Mouse (Mus musculus) brain, embryonic 14.5 days (tissue): Measurements from ENCODE around the gene Cytip. TPM values are rescaled to one million over a fixed set of nuclear protein-coding genes. Genes with fewer than 3 reads are reported as not detected.

Experiments used
- DNase-seq: peaks from one replicate; pipeline ENCODE4 v3.0.0-alpha.2; 2011; ENCODE audit warnings: low read depth
- CTCF ChIP-seq: fragments of 200-500 bp; IDR thresholded peaks from 2 replicates; pipeline ENCODE4 v1.5.1; 2012; ENCODE audit warnings: inconsistent platforms, mild to moderate bottlenecking, moderate library complexity, borderline replicate concordance; ENCODE audit not compliant: insufficient read depth, insufficient read length; ENCODE audit errors: extremely low read depth
- POLR2A ChIP-seq: fragments of 200-500 bp; IDR thresholded peaks from 2 replicates; pipeline ENCODE4 v1.6.1; 2012; ENCODE audit warnings: mild to moderate bottlenecking, inconsistent platforms, borderline replicate concordance; ENCODE audit not compliant: poor library complexity, insufficient read depth, insufficient read length, severe bottlenecking; ENCODE audit errors: extremely low read depth
- polyA plus RNA-seq: library from polyadenylated mRNA; depleted of rRNA; stranded (reverse); fragments of >200 nt; gene quantifications from 2 replicates; pipeline ENCODE4 v1.2.3, GENCODE M21; 2012

The Cytip gene
- polyA plus RNA-seq, 1 experiment: 0.16 TPM

GRCm38 (mm10) chr2:58160541-58161307 lies 34.6 kb downstream of the Cytip start:
- TF ChIP-seq POLR2A (no peak), CTCF (no peak)

GRCm38 (mm10) chr2:58159880-58160279 lies 35.5 kb downstream of the Cytip start:
- DNase-seq: no peak
- TF ChIP-seq POLR2A (no peak), CTCF (no peak)

More at GRCm38 (mm10) chr2:58160541-58161307, 34.6 kb downstream of the Cytip start:
- DNase-seq: no peak

- DNase-seq: no peak
- no peak for TF ChIP-seq POLR2A
- no peak for TF ChIP-seq CTCF
Measured at GRCm38 (mm10) chr2:58159121-58159520, 36.2 kb downstream of the Cytip start.

- TF ChIP-seq POLR2A: no peak
- no peak for TF ChIP-seq CTCF
- no peak for DNase-seq
Measured at GRCm38 (mm10) chr2:58158539-58158938, 36.8 kb downstream of the Cytip start.

- TF ChIP-seq CTCF (no peak), POLR2A (no peak)
- no peak for DNase-seq
Measured at GRCm38 (mm10) chr2:58158107-58158506, 37.2 kb downstream of the Cytip start.

- TF ChIP-seq CTCF (no peak), POLR2A (no peak)
- DNase-seq: no peak
Measured at GRCm38 (mm10) chr2:58157466-58157865, 37.9 kb downstream of the Cytip start.

- DNase-seq: peak; percentile 14
- TF ChIP-seq POLR2A: no peak
- TF ChIP-seq CTCF: no peak
Measured at GRCm38 (mm10) chr2:58156495-58157392, 38.6 kb downstream of the Cytip start.

- DNase-seq: no peak
- TF ChIP-seq POLR2A (no peak), CTCF (no peak)
Measured at GRCm38 (mm10) chr2:58156108-58156415, 39.3 kb downstream of the Cytip start.

GRCm38 (mm10) chr2:58155271-58156107 lies 39.8 kb downstream of the Cytip start:
- peak; percentile 49 for DNase-seq

GRCm38 (mm10) chr2:58154555-58154954 lies 40.8 kb downstream of the Cytip start:
- TF ChIP-seq CTCF (no peak), POLR2A (no peak)
- no peak for DNase-seq

More at GRCm38 (mm10) chr2:58155271-58156107, 39.8 kb downstream of the Cytip start:
- TF ChIP-seq CTCF (no peak), POLR2A (no peak)

- TF ChIP-seq POLR2A (no peak), CTCF (no peak)
- no peak for DNase-seq
Measured at GRCm38 (mm10) chr2:58153742-58154141, 41.6 kb downstream of the Cytip start.
